Mouse (Mus musculus) E14TG2a.4 (cell line): ENCODE data around the gene Kif16b.

ENCODE experiments used
- CTCF ChIP-seq: conservative IDR thresholded peaks from 2 replicates; pipeline ENCODE4 v1.5.1; 2014; ENCODE audit warnings: low read length
- NANOG ChIP-seq: IDR thresholded peaks from 2 replicates; pipeline ENCODE4 v1.6.1; 2014; ENCODE audit warnings: borderline replicate concordance, low read length, mixed read lengths
- POU5F1 ChIP-seq: IDR thresholded peaks from 2 replicates; pipeline ENCODE4 v1.6.1; 2014; ENCODE audit warnings: low read length, borderline replicate concordance

DNA sequence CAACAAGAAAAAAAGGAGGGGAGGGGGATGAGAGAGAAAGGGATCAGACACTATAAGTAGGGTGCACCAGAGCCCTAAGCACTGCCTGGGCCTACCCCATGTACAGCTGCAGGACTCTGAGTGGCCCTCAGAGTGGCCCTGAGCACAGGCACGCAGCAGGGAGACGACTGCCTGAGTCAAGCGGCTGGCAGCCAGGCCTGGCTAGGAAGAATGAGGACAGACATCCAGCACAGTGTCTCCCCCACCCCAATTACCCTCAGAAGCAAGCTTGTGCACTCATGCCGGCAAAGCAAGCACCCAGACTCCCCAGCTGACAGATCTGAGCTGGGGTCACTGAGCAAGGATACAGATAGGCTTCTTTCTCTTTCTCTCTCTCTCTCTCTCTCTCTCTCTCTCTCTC lies 25.4 kb downstream of the Kif16b start:
- TF ChIP-seq CTCF (no peak), POU5F1 (no peak), NANOG (no peak)
